Mouse (Mus musculus) ES-E14 (cell line): ENCODE measurements around the gene Sesn2.

Experiments used
- CHD2 ChIP-seq: IDR thresholded peaks from 2 replicates; pipeline ENCODE4 v1.6.1; 2014; ENCODE audit warnings: mild to moderate bottlenecking, low read depth, low read length, inconsistent platforms
- HCFC1 ChIP-seq: IDR thresholded peaks from 2 replicates; pipeline ENCODE4 v1.6.1; 2012; ENCODE audit warnings: low read length, inconsistent platforms, borderline replicate concordance; ENCODE audit not compliant: insufficient read depth
- MAFK ChIP-seq: IDR thresholded peaks from 2 replicates; pipeline ENCODE4 v1.6.1; 2014; ENCODE audit warnings: mild to moderate bottlenecking, low read depth, low read length, inconsistent platforms; ENCODE audit not compliant: insufficient read depth
- ZC3H11A ChIP-seq: IDR thresholded peaks from 2 replicates; pipeline ENCODE4 v1.6.1; 2012; ENCODE audit warnings: low read depth, mild to moderate bottlenecking, inconsistent platforms, low read length, borderline replicate concordance

DNA sequence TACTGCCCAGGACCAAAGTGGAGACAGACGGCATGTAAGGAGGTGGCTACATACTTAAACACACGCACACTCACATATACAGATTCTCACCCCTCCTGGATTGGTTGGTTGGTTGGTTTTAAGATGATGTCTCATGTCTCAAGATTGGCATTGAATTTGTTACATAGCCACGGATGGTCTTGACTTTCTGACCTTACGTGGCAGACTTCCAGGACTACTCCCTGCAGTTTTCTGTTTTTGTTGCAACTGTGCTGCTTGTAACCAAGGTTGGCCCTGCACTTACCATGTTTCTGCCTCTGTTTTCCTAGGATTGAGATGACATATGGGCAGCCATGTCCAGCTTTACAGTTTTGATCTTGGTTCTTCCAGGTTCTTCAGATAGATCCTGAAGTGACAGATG, 31.1 kb upstream of the Sesn2 start:
- TF ChIP-seq CHD2 = no peak
- TF ChIP-seq HCFC1 = no peak
- TF ChIP-seq ZC3H11A = no peak
- TF ChIP-seq MAFK = no peak
